In the genomic region with DNA sequence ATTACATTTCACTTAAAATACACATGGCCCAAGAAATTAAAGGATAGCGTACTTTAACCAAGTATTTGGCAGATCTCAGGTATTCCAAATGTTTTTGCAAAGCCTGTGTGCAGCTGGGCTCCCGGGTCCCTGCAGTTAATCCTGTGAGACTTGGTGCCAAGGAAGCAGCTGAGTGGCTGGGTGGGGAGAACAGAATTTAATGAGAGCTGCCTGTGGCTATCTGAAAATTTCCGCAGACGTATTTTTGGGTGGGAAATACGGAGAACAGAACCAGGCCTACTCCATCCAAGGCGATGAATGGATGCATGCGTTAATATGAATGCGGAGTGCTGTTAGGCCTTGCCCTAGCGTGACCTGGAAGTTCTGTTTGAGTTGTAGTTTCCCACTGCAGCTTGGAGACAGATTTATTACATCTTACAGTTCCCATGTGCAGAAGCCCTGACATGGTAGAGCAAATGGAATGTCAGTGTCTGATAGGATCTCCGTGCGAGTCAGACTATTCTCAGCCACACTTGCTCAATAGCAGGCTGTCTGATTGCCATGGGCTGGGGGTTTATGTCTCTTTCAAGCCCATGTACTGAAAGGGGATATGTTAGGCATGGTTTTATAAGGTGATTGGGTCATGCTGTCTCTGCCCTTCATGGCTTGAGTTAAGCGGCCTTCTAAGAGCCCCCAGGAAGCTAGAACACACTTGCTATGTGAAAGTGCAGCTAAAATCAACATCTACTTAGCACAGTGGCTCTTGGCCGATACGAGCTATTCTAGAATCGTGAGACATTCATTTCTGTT, we compare ENCODE assay signal across 8 mouse cellular contexts. TPM values are rescaled to one million over a fixed set of nuclear protein-coding genes. Genes with fewer than 3 reads are reported as not detected.
DNase-seq lines count a peak whose midpoint lies in the region; ATAC-seq and TF ChIP-seq lines count a peak whose summit lies in the region.

No protein-coding gene starts in this region.

- TF ChIP-seq CTCF in forebrain, postnatal 0 days (IDR thresholded peaks at IDR 0.05; ENCODE audit: low read depth) = no peak
- no peak for TF ChIP-seq CTCF in lung, postnatal 0 days (IDR thresholded peaks at IDR 0.05)

- H3K9me3 ChIP-seq in forebrain, postnatal 0 days (ENCODE audit: low read length) = no peaks in the 10 kb centered on the region
- no peaks in the 10 kb centered on the region for H3K9me3 ChIP-seq in forebrain, embryonic 11.5 days (ENCODE audit: control insufficient read depth, low read length)
- H3K9me3 ChIP-seq in lung, postnatal 0 days (ENCODE audit: low read length) = no peaks in the 10 kb centered on the region
- H3K9me3 ChIP-seq in heart, embryonic 15.5 days (replicated peaks) = no peaks in the 10 kb centered on the region
- 0 out of 2 replicates have a peak, but pooled peaks cover 2% of the 10 kb centered on the region for H3K9me3 ChIP-seq in stomach, embryonic 14.5 days (ENCODE audit: control insufficient read depth, low read depth, low read length)

- H3K4me1 ChIP-seq in forebrain, postnatal 0 days (ENCODE audit: insufficient read depth) = no peaks in the 10 kb centered on the region; the same call in 1 of the 2 replicates
- no peaks in the 10 kb centered on the region for H3K4me1 ChIP-seq in forebrain, embryonic 11.5 days (replicated peaks; ENCODE audit: control insufficient read depth, insufficient read depth, low read length)
- peaks cover 12% of the 10 kb centered on the region; the same call in 1 of the 2 replicates for H3K4me1 ChIP-seq in lung, postnatal 0 days (ENCODE audit: insufficient read depth, low read depth, low read length)
- peaks cover 80% of the 10 kb centered on the region for H3K4me1 ChIP-seq in heart, embryonic 15.5 days (replicated peaks)
- H3K4me1 ChIP-seq in stomach, embryonic 14.5 days (ENCODE audit: control insufficient read depth, insufficient read depth, low read length) = peaks cover 33% of the 10 kb centered on the region

- no peak for TF ChIP-seq EP300 in lung, postnatal 0 days (IDR thresholded peaks at IDR 0.05)

- 67% methylated on average over 15 of the region's 15 CpGs for WGBS in forebrain, postnatal 0 days
- 80% methylated on average over 15 of the region's 15 CpGs for WGBS in forebrain, embryonic 11.5 days
- WGBS in lung, postnatal 0 days = 49% methylated on average over 15 of the region's 15 CpGs
- 43% methylated on average over 15 of the region's 15 CpGs for WGBS in heart, embryonic 15.5 days
- 48% methylated on average over 15 of the region's 15 CpGs for WGBS in stomach, embryonic 14.5 days

- no peak overlapping the region for H3K4me2 ChIP-seq in forebrain, postnatal 0 days (ENCODE audit: low read depth)
- no peak overlapping the region for H3K4me2 ChIP-seq in forebrain, embryonic 11.5 days (ENCODE audit: low read depth, low read length, severe bottlenecking)
- no peak overlapping the region for H3K4me2 ChIP-seq in lung, postnatal 0 days (replicated peaks; ENCODE audit: low read depth, low read length)
- H3K4me2 ChIP-seq in heart, embryonic 15.5 days = no peak overlapping the region
- no peak overlapping the region for H3K4me2 ChIP-seq in stomach, embryonic 14.5 days (replicated peaks; ENCODE audit: low read depth, low read length)

- DNase-seq in forebrain, postnatal 0 days = no peak
- no peak for DNase-seq in forebrain, embryonic 11.5 days (ENCODE audit: low spot score)
- peak; percentile 68 for DNase-seq in lung, postnatal 0 days (ENCODE audit: low spot score)
- no peak for DNase-seq in lung, postnatal 36 days
- DNase-seq in right cerebral cortex, postnatal 4 days = no peak
- DNase-seq in layer of hippocampus, postnatal 25 days (ENCODE audit: extremely low spot score in 1 of 2, low spot score in 1 of 2) = no peak

- no peak overlapping the region for H3K9ac ChIP-seq in forebrain, postnatal 0 days
- no peak overlapping the region for H3K9ac ChIP-seq in forebrain, embryonic 11.5 days (ENCODE audit: low read length)
- H3K9ac ChIP-seq in lung, postnatal 0 days (replicated peaks; ENCODE audit: low read depth) = no peak overlapping the region
- no peak overlapping the region for H3K9ac ChIP-seq in heart, embryonic 15.5 days
- no peak overlapping the region for H3K9ac ChIP-seq in stomach, embryonic 14.5 days (replicated peaks; ENCODE audit: low read depth, low read length)

- H3K36me3 ChIP-seq in forebrain, postnatal 0 days (ENCODE audit: insufficient read depth) = peaks cover 4% of the 10 kb centered on the region; the same call in 1 of the 2 replicates
- no peaks in the 10 kb centered on the region for H3K36me3 ChIP-seq in forebrain, embryonic 11.5 days (ENCODE audit: control insufficient read depth, insufficient read depth, low read length)
- H3K36me3 ChIP-seq in lung, postnatal 0 days (ENCODE audit: insufficient read depth, low read length) = no peaks in the 10 kb centered on the region
- peaks cover 19% of the 10 kb centered on the region for H3K36me3 ChIP-seq in heart, embryonic 15.5 days
- peaks cover 9% of the 10 kb centered on the region for H3K36me3 ChIP-seq in stomach, embryonic 14.5 days (ENCODE audit: control insufficient read depth, insufficient read depth, low read length)

- H3K27me3 ChIP-seq in forebrain, postnatal 0 days (ENCODE audit: insufficient read depth, low read length) = no peaks in the 10 kb centered on the region
- no peaks in the 10 kb centered on the region for H3K27me3 ChIP-seq in forebrain, embryonic 11.5 days (ENCODE audit: control insufficient read depth, insufficient read depth, low read length)
- no peaks in the 10 kb centered on the region for H3K27me3 ChIP-seq in lung, postnatal 0 days (replicated peaks; ENCODE audit: insufficient read depth, low read length)
- H3K27me3 ChIP-seq in heart, embryonic 15.5 days = no peaks in the 10 kb centered on the region
- no peaks in the 10 kb centered on the region for H3K27me3 ChIP-seq in stomach, embryonic 14.5 days (ENCODE audit: control insufficient read depth, insufficient read depth, low read length)

- ATAC-seq in forebrain, postnatal 0 days = 0 out of 2 replicates have a peak, but pooled peaks have one; percentile 6
- ATAC-seq in forebrain, embryonic 11.5 days (replicated peaks; ENCODE audit: low FRiP score) = no peak
- peak; percentile 23 for ATAC-seq in lung, postnatal 0 days
- ATAC-seq in heart, embryonic 15.5 days (replicated peaks; ENCODE audit: insufficient number of reproducible peaks, insufficient read depth, low FRiP score, low read depth) = no peak
- ATAC-seq in stomach, embryonic 14.5 days (ENCODE audit: insufficient number of reproducible peaks, insufficient read depth, low FRiP score, low read depth) = no peak

- H3K4me3 ChIP-seq in forebrain, postnatal 0 days (ENCODE audit: low read depth, low read length) = no peak overlapping the region
- H3K4me3 ChIP-seq in forebrain, embryonic 11.5 days (ENCODE audit: low read depth, low read length) = no peak overlapping the region
- no peak overlapping the region for H3K4me3 ChIP-seq in lung, postnatal 0 days (ENCODE audit: low read depth, low read length)
- H3K4me3 ChIP-seq in heart, embryonic 15.5 days = no peak overlapping the region
- H3K4me3 ChIP-seq in stomach, embryonic 14.5 days (ENCODE audit: low read depth, low read length) = no peak overlapping the region

- H3K27ac ChIP-seq in forebrain, postnatal 0 days (ENCODE audit: low read depth, low read length) = no peak overlapping the region
- H3K27ac ChIP-seq in forebrain, embryonic 11.5 days (ENCODE audit: low read depth, low read length) = no peak overlapping the region
- peak overlapping the region; percentile 68 for H3K27ac ChIP-seq in lung, postnatal 0 days (ENCODE audit: low read length)
- H3K27ac ChIP-seq in heart, embryonic 15.5 days = peak overlapping the region; percentile 68
- peak overlapping the region; percentile 64 for H3K27ac ChIP-seq in stomach, embryonic 14.5 days (ENCODE audit: low read length)

RNA-seq across cellular contexts. Expression of a gene that starts 17.5 kb away (rescaled TPM):
- 16.2 and 19.8 TPM in 2 replicates for total RNA-seq in forebrain, postnatal 0 days (2014; rRNA removed)
- polyA plus RNA-seq in forebrain, postnatal 0 days (2015; fragmentation: Nextera tagmentation; extraction: Ambion mirVana) = 3.5 and 5.0 TPM in 2 replicates
- polyA plus RNA-seq in forebrain, embryonic 11.5 days (2014; fragmentation: Nextera tagmentation; extraction: Ambion mirVana) = 7.9 and 8.3 TPM in 2 replicates
- polyA plus RNA-seq in lung, postnatal 0 days (2015; fragmentation: Nextera tagmentation; extraction: Ambion mirVana) = 11.4 and 12.4 TPM in 2 replicates
- 19.6 and 26.5 TPM in 2 replicates for polyA plus RNA-seq in heart, embryonic 15.5 days (2015; fragmentation: Nextera tagmentation; extraction: Ambion mirVana)
- 23.6 and 26.8 TPM in 2 replicates for polyA plus RNA-seq in stomach, embryonic 14.5 days (2014; fragmentation: Nextera tagmentation; extraction: Ambion mirVana)
- total RNA-seq in layer of hippocampus, postnatal 25 days (2021) = 10 to 100 TPM; 15.7 to 18.3 TPM

RNA-seq across cellular contexts. Expression of a gene that starts 21.1 kb away (rescaled TPM):
- total RNA-seq in forebrain, postnatal 0 days (2014; rRNA removed) = 9.2 and 15.1 TPM in 2 replicates
- polyA plus RNA-seq in forebrain, postnatal 0 days (2015; fragmentation: Nextera tagmentation; extraction: Ambion mirVana) = 6.6 and 7.4 TPM in 2 replicates
- polyA plus RNA-seq in forebrain, embryonic 11.5 days (2014; fragmentation: Nextera tagmentation; extraction: Ambion mirVana) = 1.9 and 3.4 TPM in 2 replicates
- 8.0 and 8.3 TPM in 2 replicates for polyA plus RNA-seq in lung, postnatal 0 days (2015; fragmentation: Nextera tagmentation; extraction: Ambion mirVana)
- 2.9 and 4.4 TPM in 2 replicates for polyA plus RNA-seq in heart, embryonic 15.5 days (2015; fragmentation: Nextera tagmentation; extraction: Ambion mirVana)
- polyA plus RNA-seq in stomach, embryonic 14.5 days (2014; fragmentation: Nextera tagmentation; extraction: Ambion mirVana) = 3.5 and 5.6 TPM in 2 replicates
- 1 to 10 TPM; 3.4 to 4.2 TPM for total RNA-seq in layer of hippocampus, postnatal 25 days (2021)

Comparison
In these comparisons a context has a peak if more than half of its experiments do, and no peak if none do; other contexts are left out.
1. ATAC-seq: peak in forebrain, postnatal 0 days (single experiment) and lung, postnatal 0 days (single experiment); none in forebrain, embryonic 11.5 days (single experiment), heart, embryonic 15.5 days (single experiment) and stomach, embryonic 14.5 days (single experiment).
2. H3K27ac ChIP-seq: peak in lung, postnatal 0 days (single experiment), heart, embryonic 15.5 days (single experiment) and stomach, embryonic 14.5 days (single experiment); none in forebrain, postnatal 0 days (single experiment) and forebrain, embryonic 11.5 days (single experiment).